Mouse (Mus musculus): ENCODE results near the gene Marco. TPM values are rescaled to one million over a fixed set of nuclear protein-coding genes. Genes with fewer than 3 reads are reported as not detected.

Marco gene
- 0.18 and 0.42 TPM in 2 replicates for polyA plus RNA-seq (2015; fragmentation: Nextera tagmentation; extraction: Ambion mirVana)

- H3K9ac ChIP-seq (replicated peaks; ENCODE audit: low read length): no peak within 1 kb of the TSS
Observed at GRCm38 (mm10) chr1:120504924-120505323, at the start of gene Marco. Marco (minus strand) TSS chr1:120505024.

GRCm38 (mm10) chr1:120539506-120540029 is 34.7 kb upstream of the Marco start:
- Histone ChIP-seq H3K9ac (replicated peaks; ENCODE audit: low read length) (no peak overlapping the region), H3K27me3 (ENCODE audit: insufficient read depth, low read length) (no peaks in the 10 kb centered on the region), H3K4me3 (ENCODE audit: low read length) (no peak overlapping the region), H3K27ac (ENCODE audit: low read length) (no peak overlapping the region), H3K4me2 (replicated peaks; ENCODE audit: low read depth, low read length) (no peak overlapping the region), H3K4me1 (ENCODE audit: insufficient read depth, low read length) (no peaks in the 10 kb centered on the region), H3K36me3 (ENCODE audit: insufficient read depth, low read length) (no peaks in the 10 kb centered on the region), H3K9me3 (ENCODE audit: low read length) (no peaks in the 10 kb centered on the region)
- WGBS: 58% methylated on average over 7 of the region's 7 CpGs
- ATAC-seq (ENCODE audit: low FRiP score, low TSS enrichment): no peak

More at GRCm38 (mm10) chr1:120504924-120505323, at the start of gene Marco:
- no peak within 1 kb of the TSS for H3K4me2 ChIP-seq (replicated peaks; ENCODE audit: low read depth, low read length)
- WGBS: 79% methylated on average over 1 of the region's 1 CpGs
- no peak within 1 kb of the TSS for H3K27ac ChIP-seq (ENCODE audit: low read length)
- H3K4me3 ChIP-seq (ENCODE audit: low read length): no peak within 1 kb of the TSS
- H3K36me3 ChIP-seq (ENCODE audit: insufficient read depth, low read length): no peaks in the 10 kb centered on the region
- no peaks in the 10 kb centered on the region for H3K27me3 ChIP-seq (ENCODE audit: insufficient read depth, low read length)
- H3K9me3 ChIP-seq (ENCODE audit: low read length): no peaks in the 10 kb centered on the region
- H3K4me1 ChIP-seq (ENCODE audit: insufficient read depth, low read length): no peaks in the 10 kb centered on the region
- no peak for ATAC-seq (ENCODE audit: low FRiP score, low TSS enrichment)

GRCm38 (mm10) chr1:120536998-120537397 is 32.2 kb upstream of the Marco start:
- H3K36me3 ChIP-seq (ENCODE audit: insufficient read depth, low read length): no peaks in the 10 kb centered on the region
- H3K27me3 ChIP-seq (ENCODE audit: insufficient read depth, low read length): no peaks in the 10 kb centered on the region
- ATAC-seq (ENCODE audit: low FRiP score, low TSS enrichment): no peak
- no peak overlapping the region for H3K4me3 ChIP-seq (ENCODE audit: low read length)
- no peaks in the 10 kb centered on the region for H3K4me1 ChIP-seq (ENCODE audit: insufficient read depth, low read length)
- H3K9ac ChIP-seq (replicated peaks; ENCODE audit: low read length): no peak overlapping the region
- WGBS: 88% methylated on average over 1 of the region's 1 CpGs
- H3K27ac ChIP-seq (ENCODE audit: low read length): no peak overlapping the region
- H3K9me3 ChIP-seq (ENCODE audit: low read length): no peaks in the 10 kb centered on the region
- no peak overlapping the region for H3K4me2 ChIP-seq (replicated peaks; ENCODE audit: low read depth, low read length)

GRCm38 (mm10) chr1:120535919-120536318 is 31.1 kb upstream of the Marco start:
- Histone ChIP-seq H3K9me3 (ENCODE audit: low read length) (no peaks in the 10 kb centered on the region), H3K27me3 (ENCODE audit: insufficient read depth, low read length) (no peaks in the 10 kb centered on the region), H3K36me3 (ENCODE audit: insufficient read depth, low read length) (no peaks in the 10 kb centered on the region), H3K4me3 (ENCODE audit: low read length) (no peak overlapping the region), H3K9ac (replicated peaks; ENCODE audit: low read length) (no peak overlapping the region), H3K27ac (ENCODE audit: low read length) (no peak overlapping the region), H3K4me2 (replicated peaks; ENCODE audit: low read depth, low read length) (no peak overlapping the region), H3K4me1 (ENCODE audit: insufficient read depth, low read length) (no peaks in the 10 kb centered on the region)
- no peak for ATAC-seq (ENCODE audit: low FRiP score, low TSS enrichment)
- 93% methylated on average over 1 of the region's 1 CpGs for WGBS

DNA sequence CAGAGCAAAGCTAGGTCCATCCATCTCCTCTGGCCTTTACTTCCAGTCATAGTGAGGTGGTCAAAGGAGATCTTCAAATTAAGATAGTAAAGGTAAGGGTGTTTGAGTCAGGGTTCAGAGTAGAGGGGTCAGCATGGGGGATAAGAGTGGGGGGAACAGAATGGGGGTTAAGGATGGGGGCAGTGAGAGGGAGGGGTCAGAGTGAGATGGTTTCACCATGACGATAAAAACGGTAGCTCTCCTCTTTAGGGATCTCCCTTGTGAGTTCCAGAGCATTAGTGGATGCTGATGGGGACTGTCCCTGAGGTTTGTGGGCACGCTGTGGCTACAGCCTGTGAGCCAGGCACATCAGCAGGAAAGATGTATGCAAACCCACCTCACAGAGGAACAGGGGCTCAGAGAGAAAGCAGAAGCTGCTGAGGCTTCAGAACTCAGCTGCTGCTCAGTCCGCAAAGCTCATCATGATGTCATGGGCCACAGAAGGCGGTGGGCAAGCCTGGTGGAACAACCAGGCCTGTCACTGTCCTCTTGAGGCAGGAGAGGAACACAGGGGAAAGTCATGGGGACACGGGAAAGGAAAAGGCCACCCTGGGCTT is 27.6 kb upstream of the Marco start:
- no peak for ATAC-seq (ENCODE audit: low FRiP score, low TSS enrichment)
- 63% methylated on average over 6 of the region's 6 CpGs for WGBS
- Histone ChIP-seq H3K9ac (replicated peaks; ENCODE audit: low read length) (no peak overlapping the region), H3K4me1 (ENCODE audit: insufficient read depth, low read length) (no peaks in the 10 kb centered on the region), H3K36me3 (ENCODE audit: insufficient read depth, low read length) (no peaks in the 10 kb centered on the region), H3K4me3 (ENCODE audit: low read length) (no peak overlapping the region), H3K9me3 (ENCODE audit: low read length) (no peaks in the 10 kb centered on the region), H3K4me2 (replicated peaks; ENCODE audit: low read depth, low read length) (no peak overlapping the region), H3K27me3 (ENCODE audit: insufficient read depth, low read length) (no peaks in the 10 kb centered on the region), H3K27ac (ENCODE audit: low read length) (no peak overlapping the region)

- Histone ChIP-seq H3K9ac (replicated peaks; ENCODE audit: low read length) (no peak overlapping the region), H3K4me2 (replicated peaks; ENCODE audit: low read depth, low read length) (no peak overlapping the region), H3K27ac (ENCODE audit: low read length) (no peak overlapping the region), H3K4me3 (ENCODE audit: low read length) (no peak overlapping the region), H3K4me1 (ENCODE audit: insufficient read depth, low read length) (no peaks in the 10 kb centered on the region), H3K27me3 (ENCODE audit: insufficient read depth, low read length) (no peaks in the 10 kb centered on the region), H3K36me3 (ENCODE audit: insufficient read depth, low read length) (no peaks in the 10 kb centered on the region), H3K9me3 (ENCODE audit: low read length) (no peaks in the 10 kb centered on the region)
- no peak for ATAC-seq (ENCODE audit: low FRiP score, low TSS enrichment)
- WGBS: 65% methylated on average over 3 of the region's 3 CpGs
Observed at GRCm38 (mm10) chr1:120531770-120532169, 26.9 kb upstream of the Marco start.

DNA sequence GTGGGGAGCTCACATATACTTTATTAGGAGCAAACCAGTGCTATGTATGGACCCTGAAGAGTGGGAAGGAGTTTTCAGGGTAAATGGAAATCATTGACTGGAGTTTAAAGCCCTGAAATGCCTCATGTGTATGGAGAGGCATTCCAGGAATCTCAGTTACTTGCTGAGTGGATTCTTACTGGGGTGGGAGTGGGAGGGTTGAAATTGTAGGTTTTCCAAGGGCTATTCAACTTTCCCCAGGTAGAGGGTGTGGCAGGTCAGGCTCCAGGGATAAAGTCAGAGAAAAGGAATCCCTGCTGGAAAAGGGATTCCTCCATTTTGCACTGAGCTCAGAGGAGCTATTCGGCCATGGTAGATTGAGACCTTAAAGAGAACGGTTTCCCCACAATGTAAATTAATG is 25.1 kb upstream of the Marco start:
- WGBS: 81% methylated on average over 2 of the region's 2 CpGs
- H3K36me3 ChIP-seq (ENCODE audit: insufficient read depth, low read length): no peaks in the 10 kb centered on the region
- no peaks in the 10 kb centered on the region for H3K4me1 ChIP-seq (ENCODE audit: insufficient read depth, low read length)
- no peaks in the 10 kb centered on the region for H3K27me3 ChIP-seq (ENCODE audit: insufficient read depth, low read length)
- no peak overlapping the region for H3K9ac ChIP-seq (replicated peaks; ENCODE audit: low read length)
- H3K4me3 ChIP-seq (ENCODE audit: low read length): no peak overlapping the region
- no peak overlapping the region for H3K4me2 ChIP-seq (replicated peaks; ENCODE audit: low read depth, low read length)
- no peak for ATAC-seq (ENCODE audit: low FRiP score, low TSS enrichment)
- no peak overlapping the region for H3K27ac ChIP-seq (ENCODE audit: low read length)
- no peaks in the 10 kb centered on the region for H3K9me3 ChIP-seq (ENCODE audit: low read length)

- Histone ChIP-seq H3K4me3 (ENCODE audit: low read length) (no peak overlapping the region), H3K9ac (replicated peaks; ENCODE audit: low read length) (no peak overlapping the region), H3K36me3 (ENCODE audit: insufficient read depth, low read length) (no peaks in the 10 kb centered on the region), H3K4me2 (replicated peaks; ENCODE audit: low read depth, low read length) (no peak overlapping the region), H3K9me3 (ENCODE audit: low read length) (no peaks in the 10 kb centered on the region), H3K4me1 (ENCODE audit: insufficient read depth, low read length) (no peaks in the 10 kb centered on the region), H3K27ac (ENCODE audit: low read length) (no peak overlapping the region), H3K27me3 (ENCODE audit: insufficient read depth, low read length) (no peaks in the 10 kb centered on the region)
- no peak for ATAC-seq (ENCODE audit: low FRiP score, low TSS enrichment)
- WGBS: 74% methylated on average over 7 of the region's 7 CpGs
Observed at GRCm38 (mm10) chr1:120517618-120518017, 12.8 kb upstream of the Marco start.

DNA sequence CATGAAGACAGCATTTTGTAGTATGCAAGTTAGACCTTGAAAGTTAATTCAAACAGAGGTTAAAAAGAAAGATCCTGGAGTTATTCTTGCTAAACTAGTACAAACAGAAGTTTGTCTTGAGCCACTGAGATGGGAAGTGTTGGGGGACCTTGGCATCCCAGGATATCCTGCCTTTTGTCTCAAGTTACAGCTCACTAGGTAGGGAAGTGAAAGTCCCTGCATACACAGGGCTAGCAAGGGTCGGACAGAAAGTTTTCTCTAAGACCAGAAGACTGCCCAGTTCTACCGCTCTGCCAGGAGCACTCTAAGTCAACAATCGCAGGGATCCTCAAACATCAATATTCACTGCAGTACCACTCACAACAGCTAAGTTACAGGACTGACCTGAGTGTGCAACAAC is 5.5 kb upstream of the Marco start:
- Histone ChIP-seq H3K36me3 (ENCODE audit: insufficient read depth, low read length) (no peaks in the 10 kb centered on the region), H3K9ac (replicated peaks; ENCODE audit: low read length) (no peak overlapping the region), H3K4me1 (ENCODE audit: insufficient read depth, low read length) (no peaks in the 10 kb centered on the region), H3K4me2 (replicated peaks; ENCODE audit: low read depth, low read length) (no peak overlapping the region), H3K27me3 (ENCODE audit: insufficient read depth, low read length) (no peaks in the 10 kb centered on the region), H3K9me3 (ENCODE audit: low read length) (no peaks in the 10 kb centered on the region), H3K27ac (ENCODE audit: low read length) (no peak overlapping the region), H3K4me3 (ENCODE audit: low read length) (no peak overlapping the region)
- 64% methylated on average over 3 of the region's 3 CpGs for WGBS
- ATAC-seq (ENCODE audit: low FRiP score, low TSS enrichment): no peak

DNA sequence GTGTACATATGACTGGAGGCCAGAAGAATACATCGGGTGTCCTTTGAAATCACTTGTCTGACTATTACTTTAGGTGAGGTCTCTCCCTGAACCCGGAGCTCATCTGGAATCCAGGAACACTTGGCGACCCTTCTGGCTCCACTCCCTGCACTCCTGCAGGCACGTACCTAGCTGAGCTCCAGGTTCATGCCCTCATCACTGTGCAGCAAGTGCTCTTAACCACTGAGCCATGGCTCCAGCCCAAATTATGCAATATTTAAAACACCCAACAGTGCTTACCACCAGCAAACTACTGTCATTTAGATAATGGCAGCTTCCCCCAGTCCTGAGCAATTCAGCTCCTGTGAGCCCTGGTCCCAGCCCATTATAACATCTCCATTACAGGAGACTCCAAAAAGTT is 4.2 kb upstream of the Marco start:
- H3K9me3 ChIP-seq (ENCODE audit: low read length): no peaks in the 10 kb centered on the region
- WGBS: 88% methylated on average over 4 of the region's 4 CpGs
- no peaks in the 10 kb centered on the region for H3K27me3 ChIP-seq (ENCODE audit: insufficient read depth, low read length)

More for the DNA sequence above, 4.2 kb upstream of the Marco start:
- Histone ChIP-seq H3K36me3 (ENCODE audit: insufficient read depth, low read length) (no peaks in the 10 kb centered on the region), H3K4me3 (ENCODE audit: low read length) (no peak overlapping the region), H3K4me1 (ENCODE audit: insufficient read depth, low read length) (no peaks in the 10 kb centered on the region), H3K4me2 (replicated peaks; ENCODE audit: low read depth, low read length) (no peak overlapping the region), H3K9ac (replicated peaks; ENCODE audit: low read length) (no peak overlapping the region), H3K27ac (ENCODE audit: low read length) (no peak overlapping the region)
- ATAC-seq (ENCODE audit: low FRiP score, low TSS enrichment): no peak

Measured in kidney, embryonic 16.5 days (tissue).